Mouse (Mus musculus) E14TG2a.4 (cell line): ENCODE measurements at regions not wholly inside any gene's neighbourhood (a gene's known extent, or its start where the extent isn't known, plus 50 kb on each side); places are given as distances from the start of the nearest gene placed in this dataset.

Source experiments
- H3K27me3 ChIP-seq: 2 replicates; pipeline ENCODE4 v1.6.1; 2014; ENCODE audit warnings: low read length, control low read depth; ENCODE audit not compliant: insufficient read depth
- H3K36me3 ChIP-seq: 2 replicates; pipeline ENCODE4 v1.6.1; 2014; ENCODE audit warnings: low read length, control low read depth; ENCODE audit not compliant: insufficient read depth
- H3K4me1 ChIP-seq: replicated peaks from 2 replicates; pipeline ENCODE4 v1.6.1; 2014; ENCODE audit warnings: low read depth, low read length, control low read depth
- H3K4me3 ChIP-seq: replicated peaks from 2 replicates; pipeline ENCODE4 v1.5.1; 2014; ENCODE audit warnings: mild to moderate bottlenecking, low read length
- H3K9me3 ChIP-seq: 2 replicates; pipeline ENCODE4 v1.6.1; 2014; ENCODE audit warnings: low read length, control low read depth
- CTCF ChIP-seq: conservative IDR thresholded peaks from 2 replicates; pipeline ENCODE4 v1.5.1; 2014; ENCODE audit warnings: low read length
- NANOG ChIP-seq: IDR thresholded peaks from 2 replicates; pipeline ENCODE4 v1.6.1; 2014; ENCODE audit warnings: borderline replicate concordance, low read length, mixed read lengths
- POU5F1 ChIP-seq: IDR thresholded peaks from 2 replicates; pipeline ENCODE4 v1.6.1; 2014; ENCODE audit warnings: low read length, borderline replicate concordance

DNA sequence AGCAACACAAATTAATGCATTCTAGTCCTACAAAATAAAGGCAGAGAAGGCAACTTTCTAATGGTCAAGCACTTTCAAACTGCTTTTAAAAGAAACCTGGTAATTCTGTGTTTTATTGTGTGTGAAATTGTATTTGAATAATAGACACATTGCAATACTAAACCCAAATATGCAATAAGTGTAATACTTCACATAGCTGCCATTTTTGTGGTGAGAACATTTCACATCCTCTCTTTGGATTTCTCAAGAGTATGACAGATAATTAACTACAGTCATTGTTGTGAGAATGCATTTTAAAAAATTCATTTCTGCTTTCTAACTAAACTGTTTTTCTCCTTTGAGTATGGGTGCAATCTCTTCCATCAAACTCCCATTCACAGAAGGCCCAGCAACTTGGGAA lies 256.4 kb downstream of the Sema3d start:
- no peaks in the 10 kb centered on the region for H3K9me3 ChIP-seq
- no peaks in the 10 kb centered on the region for H3K36me3 ChIP-seq
- H3K4me3 ChIP-seq, result no peak overlapping the region
- no peaks in the 10 kb centered on the region for H3K27me3 ChIP-seq
- no peak for TF ChIP-seq CTCF
- no peak for TF ChIP-seq POU5F1
- no peak for TF ChIP-seq NANOG
- H3K4me1 ChIP-seq, result no peaks in the 10 kb centered on the region

GRCm38 (mm10) chr5:12646269-12646668 lies 263.1 kb downstream of the Sema3d start:
- Histone ChIP-seq H3K36me3 (no peaks in the 10 kb centered on the region), H3K27me3 (no peaks in the 10 kb centered on the region), H3K4me3 (no peak overlapping the region), H3K4me1 (no peaks in the 10 kb centered on the region), H3K9me3 (no peaks in the 10 kb centered on the region)
- TF ChIP-seq NANOG, result no peak
- TF ChIP-seq CTCF, result no peak
- TF ChIP-seq POU5F1, result no peak

- Histone ChIP-seq H3K27me3 (no peaks in the 10 kb centered on the region), H3K9me3 (peaks cover 6% of the 10 kb centered on the region; the same call in 1 of the 2 replicates), H3K4me3 (no peak overlapping the region), H3K4me1 (no peaks in the 10 kb centered on the region), H3K36me3 (no peaks in the 10 kb centered on the region)
- no peak for TF ChIP-seq CTCF
- no peak for TF ChIP-seq NANOG
- no peak for TF ChIP-seq POU5F1
Measured at GRCm38 (mm10) chr5:12673666-12674065, 290.5 kb downstream of the Sema3d start.

DNA sequence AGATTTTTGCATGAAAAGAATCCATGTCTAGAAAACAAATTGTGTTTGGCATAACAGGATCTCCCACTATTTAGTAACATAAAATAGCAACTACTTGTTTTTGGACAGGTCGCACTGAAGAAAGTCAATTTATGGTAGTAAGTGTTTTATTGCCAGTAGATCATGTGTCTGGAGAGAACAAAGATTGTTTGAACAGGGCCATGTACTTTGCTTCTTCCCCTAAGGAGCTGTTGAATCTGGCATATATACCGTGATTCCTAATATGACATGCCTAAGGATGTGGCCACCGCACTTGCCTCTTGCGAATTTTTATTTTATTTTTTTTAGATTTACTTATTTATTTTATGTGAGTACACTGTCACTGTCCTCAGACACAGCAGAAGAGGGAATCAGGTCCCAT lies 290.9 kb downstream of the Sema3d start:
- no peaks in the 10 kb centered on the region for H3K27me3 ChIP-seq
- no peaks in the 10 kb centered on the region for H3K4me1 ChIP-seq
- H3K36me3 ChIP-seq, result no peaks in the 10 kb centered on the region
- no peak overlapping the region for H3K4me3 ChIP-seq
- peaks cover 6% of the 10 kb centered on the region; the same call in 1 of the 2 replicates for H3K9me3 ChIP-seq
- TF ChIP-seq CTCF, result no peak
- TF ChIP-seq NANOG, result no peak
- no peak for TF ChIP-seq POU5F1

DNA sequence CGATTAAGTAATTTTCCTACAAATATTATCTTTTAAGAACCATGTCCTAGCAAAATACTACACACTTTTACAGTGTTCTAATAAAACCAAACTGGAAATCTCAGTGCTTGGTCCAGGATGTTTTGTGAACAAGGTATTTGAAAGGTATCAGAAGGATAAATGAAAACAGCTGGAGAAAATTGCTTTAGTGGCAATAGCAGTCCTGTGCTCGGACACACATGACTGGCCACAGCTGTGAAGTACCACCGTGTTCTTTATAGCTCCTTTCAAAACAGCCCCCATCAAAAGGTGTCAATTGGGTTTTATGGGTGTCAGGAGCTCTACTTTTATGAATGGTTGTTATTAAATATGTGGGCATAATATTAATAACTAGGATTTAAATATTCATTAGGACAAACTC lies 293.5 kb downstream of the Sema3d start:
- no peak for TF ChIP-seq POU5F1
- no peak for TF ChIP-seq CTCF
- TF ChIP-seq NANOG, result no peak
- Histone ChIP-seq H3K27me3 (no peaks in the 10 kb centered on the region), H3K4me3 (no peak overlapping the region), H3K4me1 (no peaks in the 10 kb centered on the region), H3K9me3 (no peaks in the 10 kb centered on the region), H3K36me3 (no peaks in the 10 kb centered on the region)

DNA sequence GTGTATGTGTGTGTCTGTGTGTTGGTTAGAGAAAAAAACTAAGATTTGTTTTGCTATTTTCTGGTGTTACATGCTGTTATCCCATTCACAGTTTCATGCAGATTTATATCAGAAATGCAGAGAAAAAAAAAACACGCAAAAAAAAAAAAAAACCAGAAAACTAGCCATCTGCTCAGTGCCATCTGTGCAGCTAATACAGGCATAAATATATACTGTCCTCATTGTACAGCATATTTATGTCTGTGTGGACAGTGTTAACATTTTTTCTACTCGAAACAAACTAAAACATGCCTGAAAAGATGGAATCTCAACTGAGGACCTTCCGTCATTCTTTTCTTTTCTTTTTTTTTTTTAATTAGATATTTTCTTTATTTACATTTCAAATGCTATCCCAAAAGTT lies 331.7 kb downstream of the Sema3d start:
- no peaks in the 10 kb centered on the region for H3K27me3 ChIP-seq
- TF ChIP-seq POU5F1, result no peak
- no peak for TF ChIP-seq CTCF
- TF ChIP-seq NANOG, result no peak
- H3K36me3 ChIP-seq, result no peaks in the 10 kb centered on the region
- H3K4me1 ChIP-seq, result no peaks in the 10 kb centered on the region
- no peak overlapping the region for H3K4me3 ChIP-seq
- peaks cover 8% of the 10 kb centered on the region for H3K9me3 ChIP-seq

- Histone ChIP-seq H3K9me3 (no peaks in the 10 kb centered on the region), H3K4me1 (no peaks in the 10 kb centered on the region), H3K36me3 (no peaks in the 10 kb centered on the region), H3K27me3 (no peaks in the 10 kb centered on the region), H3K4me3 (no peak overlapping the region)
- no peak for TF ChIP-seq POU5F1
- TF ChIP-seq NANOG, result no peak
- no peak for TF ChIP-seq CTCF
Measured at GRCm38 (mm10) chr5:12751514-12751913, 368.3 kb downstream of the Sema3d start.

- Histone ChIP-seq H3K36me3 (no peaks in the 10 kb centered on the region), H3K27me3 (no peaks in the 10 kb centered on the region), H3K9me3 (no peaks in the 10 kb centered on the region), H3K4me1 (no peaks in the 10 kb centered on the region), H3K4me3 (no peak overlapping the region)
- TF ChIP-seq CTCF (no peak), POU5F1 (no peak), NANOG (no peak)
Measured at GRCm38 (mm10) chr5:12759634-12760033, 365.6 kb upstream of the Sema3a start.

- Histone ChIP-seq H3K4me3 (no peak overlapping the region), H3K4me1 (peaks cover 4% of the 10 kb centered on the region; the same call in 1 of the 2 replicates), H3K27me3 (no peaks in the 10 kb centered on the region), H3K9me3 (no peaks in the 10 kb centered on the region), H3K36me3 (no peaks in the 10 kb centered on the region)
- TF ChIP-seq CTCF (no peak), POU5F1 (no peak), NANOG (no peak)
Measured at GRCm38 (mm10) chr5:12767383-12767782, 357.8 kb upstream of the Sema3a start.

- Histone ChIP-seq H3K4me3 (no peak overlapping the region), H3K9me3 (peaks cover 18% of the 10 kb centered on the region), H3K36me3 (no peaks in the 10 kb centered on the region), H3K27me3 (no peaks in the 10 kb centered on the region), H3K4me1 (no peaks in the 10 kb centered on the region)
- TF ChIP-seq NANOG, result no peak
- TF ChIP-seq CTCF, result no peak
- no peak for TF ChIP-seq POU5F1
Measured at GRCm38 (mm10) chr5:12782681-12783080, 342.5 kb upstream of the Sema3a start.
